Mouse (Mus musculus) ES-E14 (cell line): Measurements from ENCODE around the gene Fis1.

Experiments
- CHD2 ChIP-seq: IDR thresholded peaks from 2 replicates; pipeline ENCODE4 v1.6.1; 2014; ENCODE audit warnings: mild to moderate bottlenecking, low read depth, low read length, inconsistent platforms
- HCFC1 ChIP-seq: IDR thresholded peaks from 2 replicates; pipeline ENCODE4 v1.6.1; 2012; ENCODE audit warnings: low read length, inconsistent platforms, borderline replicate concordance; ENCODE audit not compliant: insufficient read depth
- MAFK ChIP-seq: IDR thresholded peaks from 2 replicates; pipeline ENCODE4 v1.6.1; 2014; ENCODE audit warnings: mild to moderate bottlenecking, low read depth, low read length, inconsistent platforms; ENCODE audit not compliant: insufficient read depth
- ZNF384 ChIP-seq: IDR thresholded peaks from 2 replicates; pipeline ENCODE4 v1.6.1; 2012; ENCODE audit warnings: low read depth, low read length, inconsistent platforms

- no peak for TF ChIP-seq MAFK
- no peak for TF ChIP-seq ZNF384
- no peak for TF ChIP-seq CHD2
- TF ChIP-seq HCFC1: no peak
Measured at GRCm38 (mm10) chr5:137007276-137007675, 54.2 kb downstream of the Fis1 start.
